Mouse (Mus musculus) cerebellum, adult 9-10 months (tissue): ENCODE results near the gene Gm14743.
"Not testable (repeated sequence)": the region's sequence is repeated elsewhere in the genome, so short reads cannot be mapped to it uniquely, and the experiment has no call there.

Experiments used
- DNase-seq: peaks from one replicate; pipeline ENCODE4 v3.0.0; 2022

Gm14743 gene

DNA sequence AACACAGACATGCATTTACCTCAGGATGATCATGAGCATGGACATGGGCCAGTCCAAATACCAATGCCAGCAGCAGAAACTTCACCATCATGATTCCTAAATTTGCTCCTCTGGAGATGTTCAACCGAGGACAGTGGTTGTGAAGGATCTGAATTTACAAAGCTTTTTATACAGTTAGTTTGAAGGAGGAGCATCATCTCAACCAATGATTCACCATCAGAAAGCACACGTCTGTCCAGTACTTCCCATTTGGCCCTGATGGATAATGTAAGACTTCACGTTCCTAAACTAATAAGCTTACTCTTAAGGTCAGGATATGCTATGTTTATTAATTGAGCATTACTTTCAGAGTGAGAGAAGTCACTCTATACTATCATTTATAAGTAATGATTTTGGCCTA, at the start of gene Gm14743:
Gene Gm14743 (minus strand): TSS at position 101 of the 400 bp plus-strand sequence.
- DNase-seq = not testable (repeated sequence)

DNA sequence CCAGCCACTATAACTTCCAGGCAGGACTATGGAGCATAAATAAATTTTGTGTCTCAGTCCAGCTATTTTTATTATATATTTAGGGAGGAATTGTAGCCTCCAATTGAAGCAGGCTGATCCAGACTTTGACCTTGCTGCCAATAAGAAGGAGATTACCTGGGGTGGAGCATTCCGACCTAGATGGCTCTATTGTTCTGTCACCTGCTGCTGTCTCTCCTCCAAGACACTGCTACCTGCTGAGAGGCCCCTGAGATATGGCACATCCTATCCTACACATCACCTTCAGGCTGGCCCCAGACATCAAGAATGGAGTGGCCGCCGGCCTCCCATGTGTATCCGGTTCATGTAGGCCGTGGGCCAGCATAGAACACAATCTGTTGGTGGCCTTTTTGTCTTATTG, 42.9 kb downstream of the Gm14743 start:
- no peak for DNase-seq

DNA sequence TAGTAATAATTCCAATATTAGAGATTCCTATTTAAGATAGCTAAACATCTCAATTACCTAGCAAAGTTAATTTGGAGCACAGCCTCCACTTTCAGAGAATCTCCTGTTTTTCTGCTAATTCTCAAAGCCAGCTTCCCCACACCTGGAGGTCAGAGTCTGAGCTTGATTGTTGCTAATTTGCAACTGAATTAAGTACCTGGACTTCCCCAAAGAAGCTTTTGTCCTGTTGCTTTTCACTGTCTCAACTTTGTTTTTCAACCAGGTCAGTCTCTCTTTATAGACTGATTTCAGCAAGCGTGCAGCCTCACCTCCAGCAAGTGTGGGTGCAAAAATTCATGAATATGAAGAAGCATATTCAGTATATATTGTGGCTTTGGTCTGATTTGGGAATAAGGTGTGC, 43.5 kb downstream of the Gm14743 start:
- DNase-seq = not testable (repeated sequence)
